ENCODE assay signal across 10 mouse cellular contexts in the genomic region with DNA sequence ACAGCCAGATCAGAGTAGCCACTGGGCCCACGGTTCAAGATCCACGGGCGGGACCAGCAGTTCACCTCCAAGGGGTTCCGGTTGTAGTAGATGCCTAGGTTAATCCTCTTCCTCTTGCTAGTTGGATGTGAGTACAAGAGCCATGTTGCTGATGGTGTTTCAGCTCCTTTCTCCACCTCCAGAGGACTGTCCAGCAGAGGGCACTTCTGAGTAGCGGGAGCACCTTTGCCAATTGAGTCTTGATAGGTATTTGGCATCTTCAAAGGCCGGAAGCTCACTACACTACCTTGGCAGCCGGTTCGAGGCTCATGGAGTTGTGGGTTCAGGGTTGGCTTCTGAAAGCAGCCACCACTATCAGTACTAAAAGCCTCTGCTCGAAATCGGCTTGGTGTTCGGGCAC. TPM values are rescaled to one million over a fixed set of nuclear protein-coding genes. Genes with fewer than 3 reads are reported as not detected.
DNase-seq lines count a peak whose midpoint lies in the region; ATAC-seq and TF ChIP-seq lines count a peak whose summit lies in the region.
"Had no signal": no experiment of that assay in that cellular context is flagged by ENCODE, and none has a peak within 500 bp of the region (broad histone marks: within the 10 kb centered on the region; RNA-seq: fewer than 3 reads in every experiment).

No protein-coding gene starts in this region.

- no peak overlapping the region for H3K9ac ChIP-seq in midbrain, postnatal 0 days (replicated peaks; ENCODE audit: low read length, poor library complexity, severe bottlenecking)
- no peak overlapping the region for H3K9ac ChIP-seq in hindbrain, embryonic 11.5 days (ENCODE audit: low read depth, low read length)
- H3K9ac ChIP-seq: lung, embryonic 15.5 days had no signal

- no peak overlapping the region for H3K27ac ChIP-seq in cerebellum, adult 2 months (ENCODE audit: insufficient read depth, low read length)
- no peak overlapping the region for H3K27ac ChIP-seq in midbrain, postnatal 0 days (ENCODE audit: low read depth, low read length)
- H3K27ac ChIP-seq in midbrain, embryonic 10.5 days (replicated peaks), result no peak overlapping the region
- H3K27ac ChIP-seq in embryonic facial prominence, embryonic 10.5 days (replicated peaks), result no peak overlapping the region
- H3K27ac ChIP-seq in hindbrain, embryonic 11.5 days (ENCODE audit: low read depth, low read length), result no peak overlapping the region
- H3K27ac ChIP-seq: lung, embryonic 15.5 days had no signal

- no peak overlapping the region for H3K4me3 ChIP-seq in cerebellum, adult 2 months (replicated peaks; ENCODE audit: insufficient read depth, low read depth, low read length)
- H3K4me3 ChIP-seq in midbrain, postnatal 0 days (ENCODE audit: low read depth, low read length), result no peak overlapping the region
- no peak overlapping the region for H3K4me3 ChIP-seq in midbrain, embryonic 10.5 days
- H3K4me3 ChIP-seq in embryonic facial prominence, embryonic 10.5 days, result no peak overlapping the region
- H3K4me3 ChIP-seq in hindbrain, embryonic 11.5 days (ENCODE audit: low read depth, low read length), result no peak overlapping the region
- H3K4me3 ChIP-seq: lung, embryonic 15.5 days had no signal

- DNase-seq in cerebellum, adult 2 months, result no peak
- DNase-seq in midbrain, postnatal 0 days (ENCODE audit: low spot score), result no peak
- DNase-seq in midbrain, embryonic 10.5 days (ENCODE audit: low spot score), result no peak
- peak; percentile 29 to 61 for DNase-seq in cerebellum, postnatal 14 days
- DNase-seq in lung, postnatal 10 days, result peak; percentile 57
- no peak for DNase-seq in embryonic facial prominence, embryonic 10.5 days (ENCODE audit: low spot score)
- no peak for DNase-seq in hindbrain, embryonic 11.5 days (ENCODE audit: low spot score)

- H3K4me2 ChIP-seq in midbrain, postnatal 0 days (ENCODE audit: low read depth, low read length, poor library complexity, severe bottlenecking), result no peak overlapping the region
- no peak overlapping the region for H3K4me2 ChIP-seq in hindbrain, embryonic 11.5 days (replicated peaks; ENCODE audit: low read depth, low read length)
- H3K4me2 ChIP-seq: lung, embryonic 15.5 days had no signal

- no peaks in the 10 kb centered on the region for H3K27me3 ChIP-seq in cerebellum, adult 2 months (ENCODE audit: control insufficient read depth, insufficient read depth, low read length)
- no peaks in the 10 kb centered on the region for H3K27me3 ChIP-seq in midbrain, postnatal 0 days (ENCODE audit: insufficient read depth, low read length)
- no peaks in the 10 kb centered on the region for H3K27me3 ChIP-seq in midbrain, embryonic 10.5 days (ENCODE audit: low read depth, poor library complexity, severe bottlenecking)
- no peaks in the 10 kb centered on the region for H3K27me3 ChIP-seq in embryonic facial prominence, embryonic 10.5 days (replicated peaks; ENCODE audit: low read depth, poor library complexity, severe bottlenecking)
- H3K27me3 ChIP-seq in hindbrain, embryonic 11.5 days (ENCODE audit: control insufficient read depth, insufficient read depth, low read length), result no peaks in the 10 kb centered on the region
- H3K27me3 ChIP-seq: lung, embryonic 15.5 days had no signal

- WGBS in cerebellum, adult 2 months, result 83% methylated on average over 11 of the region's 11 CpGs
- WGBS in midbrain, postnatal 0 days, result 90% methylated on average over 11 of the region's 11 CpGs
- WGBS in midbrain, embryonic 10.5 days, result 90% methylated on average over 11 of the region's 11 CpGs
- whole genome bisulfite sequencing in embryonic facial prominence, embryonic 10.5 days, result 89% methylated on average over 11 of the region's 11 CpGs
- 91% methylated on average over 11 of the region's 11 CpGs for whole genome bisulfite sequencing in hindbrain, embryonic 11.5 days

- no peaks in the 10 kb centered on the region for H3K4me1 ChIP-seq in cerebellum, adult 2 months (ENCODE audit: control insufficient read depth, insufficient read depth, low read length)
- no peaks in the 10 kb centered on the region for H3K4me1 ChIP-seq in midbrain, postnatal 0 days (ENCODE audit: insufficient read depth, low read length)
- peaks cover 4% of the 10 kb centered on the region; the same call in 1 of the 2 replicates for H3K4me1 ChIP-seq in midbrain, embryonic 10.5 days
- H3K4me1 ChIP-seq in embryonic facial prominence, embryonic 10.5 days, result no peaks in the 10 kb centered on the region
- no peaks in the 10 kb centered on the region for H3K4me1 ChIP-seq in hindbrain, embryonic 11.5 days (replicated peaks; ENCODE audit: control insufficient read depth, insufficient read depth, low read length)
- H3K4me1 ChIP-seq: lung, embryonic 15.5 days had no signal

- TF ChIP-seq CTCF in cerebellum, adult 2 months (IDR thresholded peaks at IDR 0.05; ENCODE audit: borderline replicate concordance, insufficient read depth, low read depth, low read length), result peak; percentile 57
- peak; percentile 54 for TF ChIP-seq CTCF in midbrain, postnatal 0 days (IDR thresholded peaks at IDR 0.05)

- H3K36me3 ChIP-seq in midbrain, postnatal 0 days (ENCODE audit: insufficient read depth, low read length), result no peaks in the 10 kb centered on the region
- H3K36me3 ChIP-seq in midbrain, embryonic 10.5 days, result peaks cover 4% of the 10 kb centered on the region; the same call in 1 of the 2 replicates
- peaks cover 7% of the 10 kb centered on the region for H3K36me3 ChIP-seq in embryonic facial prominence, embryonic 10.5 days (replicated peaks)
- H3K36me3 ChIP-seq in hindbrain, embryonic 11.5 days (ENCODE audit: control insufficient read depth, insufficient read depth, low read length), result no peaks in the 10 kb centered on the region

- TF ChIP-seq POLR2A in cerebellum, adult 2 months (IDR thresholded peaks at IDR 0.05; ENCODE audit: borderline replicate concordance, insufficient read depth, low read length), result no peak

- no peak for ATAC-seq in cerebellum, adult (ENCODE audit: insufficient number of reproducible peaks, low FRiP score, low TSS enrichment)
- no peak for ATAC-seq in midbrain, postnatal 0 days (ENCODE audit: low FRiP score)
- ATAC-seq in hindbrain, embryonic 11.5 days (ENCODE audit: low FRiP score), result no peak

- H3K9me3 ChIP-seq in midbrain, postnatal 0 days (ENCODE audit: low read length), result no peaks in the 10 kb centered on the region
- no peaks in the 10 kb centered on the region for H3K9me3 ChIP-seq in midbrain, embryonic 10.5 days (replicated peaks)
- H3K9me3 ChIP-seq in embryonic facial prominence, embryonic 10.5 days, result no peaks in the 10 kb centered on the region
- no peaks in the 10 kb centered on the region for H3K9me3 ChIP-seq in hindbrain, embryonic 11.5 days (ENCODE audit: control insufficient read depth, low read length)
- H3K9me3 ChIP-seq: lung, embryonic 15.5 days had no signal

RNA-seq across cellular contexts. Expression of a gene that starts 14.8 kb away (rescaled TPM):
- polyA plus RNA-seq in cerebellum, adult 2 months (2012; rRNA removed), result 2.9 and 3.1 TPM in 2 replicates
- total RNA-seq in midbrain, postnatal 0 days (2014; rRNA removed), result 1.8 and 4.3 TPM in 2 replicates
- 1.8 TPM in 2 replicates for polyA plus RNA-seq in midbrain, postnatal 0 days (2015; fragmentation: Nextera tagmentation; extraction: Ambion mirVana)
- 2.5 TPM in 2 replicates for polyA plus RNA-seq in midbrain, embryonic 10.5 days (2016; fragmentation: Nextera tagmentation; extraction: Ambion mirVana)
- polyA plus RNA-seq in embryonic facial prominence, embryonic 10.5 days (2016; fragmentation: Nextera tagmentation; extraction: Ambion mirVana), result 2.2 and 2.3 TPM in 2 replicates
- 1.8 and 2.1 TPM in 2 replicates for polyA plus RNA-seq in hindbrain, embryonic 11.5 days (2014; fragmentation: Nextera tagmentation; extraction: Ambion mirVana)

RNA-seq across cellular contexts. Expression of a gene that starts 45.5 kb away (rescaled TPM):
- polyA plus RNA-seq in cerebellum, adult 2 months (2012; rRNA removed), result 0.34 and 0.59 TPM in 2 replicates
- 1.6 and 2.4 TPM in 2 replicates for total RNA-seq in midbrain, postnatal 0 days (2014; rRNA removed)
- 1.9 and 2.1 TPM in 2 replicates for polyA plus RNA-seq in midbrain, postnatal 0 days (2015; fragmentation: Nextera tagmentation; extraction: Ambion mirVana)
- polyA plus RNA-seq in midbrain, embryonic 10.5 days (2016; fragmentation: Nextera tagmentation; extraction: Ambion mirVana), result 0.27 and 0.38 TPM in 2 replicates
- polyA plus RNA-seq in embryonic facial prominence, embryonic 10.5 days (2016; fragmentation: Nextera tagmentation; extraction: Ambion mirVana), result 0.46 and 0.85 TPM in 2 replicates
- 0.37 and 0.59 TPM in 2 replicates for polyA plus RNA-seq in hindbrain, embryonic 11.5 days (2014; fragmentation: Nextera tagmentation; extraction: Ambion mirVana)

RNA-seq across cellular contexts. Expression of a gene that starts 49.9 kb away (rescaled TPM):
- polyA plus RNA-seq in cerebellum, adult 2 months (2012; rRNA removed), result 76.8 and 78.5 TPM in 2 replicates
- total RNA-seq in midbrain, postnatal 0 days (2014; rRNA removed), result 119 and 136 TPM in 2 replicates
- 251 and 264 TPM in 2 replicates for polyA plus RNA-seq in midbrain, postnatal 0 days (2015; fragmentation: Nextera tagmentation; extraction: Ambion mirVana)
- 396 and 411 TPM in 2 replicates for polyA plus RNA-seq in midbrain, embryonic 10.5 days (2016; fragmentation: Nextera tagmentation; extraction: Ambion mirVana)
- 357 and 358 TPM in 2 replicates for polyA plus RNA-seq in embryonic facial prominence, embryonic 10.5 days (2016; fragmentation: Nextera tagmentation; extraction: Ambion mirVana)
- polyA plus RNA-seq in hindbrain, embryonic 11.5 days (2014; fragmentation: Nextera tagmentation; extraction: Ambion mirVana), result 356 and 362 TPM in 2 replicates

RNA-seq across cellular contexts. Expression of a gene that starts 50.1 kb away (rescaled TPM):
- polyA plus RNA-seq in cerebellum, adult 2 months (2012; rRNA removed), result not detected in 2 replicates
- not detected in 2 replicates for total RNA-seq in midbrain, postnatal 0 days (2014; rRNA removed)
- polyA plus RNA-seq in midbrain, postnatal 0 days (2015; fragmentation: Nextera tagmentation; extraction: Ambion mirVana), result not detected in 2 replicates
- not detected in 2 replicates for polyA plus RNA-seq in midbrain, embryonic 10.5 days (2016; fragmentation: Nextera tagmentation; extraction: Ambion mirVana)
- not detected in 2 replicates for polyA plus RNA-seq in embryonic facial prominence, embryonic 10.5 days (2016; fragmentation: Nextera tagmentation; extraction: Ambion mirVana)
- polyA plus RNA-seq in hindbrain, embryonic 11.5 days (2014; fragmentation: Nextera tagmentation; extraction: Ambion mirVana), result not detected in 2 replicates
- total RNA-seq: gastrocnemius, postnatal 36 days had no signal
- polyA plus RNA-seq: lung, embryonic 15.5 days had no signal

Comparison
In these comparisons a context has a peak if more than half of its experiments do, and no peak if none do; other contexts are left out.
1. DNase-seq: peak in cerebellum, postnatal 14 days (2 of 2) and lung, postnatal 10 days (single experiment); none in cerebellum, adult 2 months (0 of 2), midbrain, postnatal 0 days (single experiment), midbrain, embryonic 10.5 days (single experiment), embryonic facial prominence, embryonic 10.5 days (single experiment) and hindbrain, embryonic 11.5 days (single experiment).